Mouse (Mus musculus): ENCODE measurements at regions not wholly inside any gene's neighbourhood (a gene's known extent, or its start where the extent isn't known, plus 50 kb on each side); places are given as distances from the start of the nearest gene placed in this dataset.
A peak's percentile ranks its signal among the peaks of the same experiment; 100 is the strongest.

GRCm38 (mm10) chr5:148774446-148774845, 154.7 kb downstream of the Katnal1 start:
- H3K36me3 ChIP-seq, result no peaks in the 10 kb centered on the region
- H3K4me3 ChIP-seq, result no peak overlapping the region
- H3K4me1 ChIP-seq, result peaks cover 5% of the 10 kb centered on the region; the same call in 1 of the 2 replicates
- no peak overlapping the region for H3K27ac ChIP-seq
- H3K9me3 ChIP-seq, result no peaks in the 10 kb centered on the region
- ATAC-seq (ENCODE audit: borderline replicate concordance, extremely low read depth, low FRiP score, low TSS enrichment), result no peak
- no peak overlapping the region for H3K4me2 ChIP-seq
- no peak overlapping the region for H3K9ac ChIP-seq
- WGBS, result 43% methylated on average over 3 of the region's 3 CpGs
- H3K27me3 ChIP-seq, result no peaks in the 10 kb centered on the region

- Histone ChIP-seq H3K4me1 (peaks cover 5% of the 10 kb centered on the region; the same call in 1 of the 2 replicates), H3K4me2 (no peak overlapping the region), H3K27ac (no peak overlapping the region), H3K9ac (no peak overlapping the region), H3K27me3 (no peaks in the 10 kb centered on the region), H3K4me3 (no peak overlapping the region), H3K9me3 (no peaks in the 10 kb centered on the region), H3K36me3 (no peaks in the 10 kb centered on the region)
- 68% methylated on average over 4 of the region's 4 CpGs for WGBS
- ATAC-seq (ENCODE audit: borderline replicate concordance, extremely low read depth, low FRiP score, low TSS enrichment), result no peak
These were observed 159.7 kb downstream of the Katnal1 start for GRCm38 (mm10) chr5:148769452-148769851.

- ATAC-seq (ENCODE audit: borderline replicate concordance, extremely low read depth, low FRiP score, low TSS enrichment), result no peak
- no peaks in the 10 kb centered on the region for H3K27me3 ChIP-seq
- no peaks in the 10 kb centered on the region for H3K9me3 ChIP-seq
- no peak overlapping the region for H3K27ac ChIP-seq
- H3K4me2 ChIP-seq, result no peak overlapping the region
- no peak overlapping the region for H3K4me3 ChIP-seq
- H3K9ac ChIP-seq, result no peak overlapping the region
- H3K4me1 ChIP-seq, result 0 out of 2 replicates have a peak, but pooled peaks cover 9% of the 10 kb centered on the region
- H3K36me3 ChIP-seq, result no peaks in the 10 kb centered on the region
- WGBS, result 61% methylated on average over 7 of the region's 7 CpGs
These were observed 160.8 kb downstream of the Katnal1 start for GRCm38 (mm10) chr5:148768346-148768745.

- no peak for ATAC-seq (ENCODE audit: borderline replicate concordance, extremely low read depth, low FRiP score, low TSS enrichment)
These were observed 163.1 kb downstream of the Katnal1 start for GRCm38 (mm10) chr5:148765993-148766392.

GRCm38 (mm10) chr5:148760108-148760507, 169.0 kb downstream of the Katnal1 start:
- Histone ChIP-seq H3K27ac (no peak overlapping the region), H3K4me1 (peaks cover 28% of the 10 kb centered on the region), H3K9me3 (no peaks in the 10 kb centered on the region), H3K4me3 (no peak overlapping the region), H3K4me2 (no peak overlapping the region), H3K36me3 (no peaks in the 10 kb centered on the region), H3K9ac (no peak overlapping the region), H3K27me3 (no peaks in the 10 kb centered on the region)
- no peak for ATAC-seq (ENCODE audit: borderline replicate concordance, extremely low read depth, low FRiP score, low TSS enrichment)
- WGBS, result 74% methylated on average over 9 of the region's 9 CpGs

More at GRCm38 (mm10) chr5:148765993-148766392, 163.1 kb downstream of the Katnal1 start:
- no peaks in the 10 kb centered on the region for H3K27me3 ChIP-seq
- H3K4me1 ChIP-seq, result 0 out of 2 replicates have a peak, but pooled peaks cover 13% of the 10 kb centered on the region
- H3K36me3 ChIP-seq, result no peaks in the 10 kb centered on the region
- H3K27ac ChIP-seq, result no peak overlapping the region
- no peak overlapping the region for H3K4me2 ChIP-seq
- no peak overlapping the region for H3K9ac ChIP-seq
- 89% methylated on average over 7 of the region's 7 CpGs for WGBS
- no peak overlapping the region for H3K4me3 ChIP-seq
- H3K9me3 ChIP-seq, result no peaks in the 10 kb centered on the region

GRCm38 (mm10) chr5:148758786-148759185, 170.3 kb downstream of the Katnal1 start:
- no peak overlapping the region for H3K27ac ChIP-seq
- WGBS, result 70% methylated on average over 7 of the region's 7 CpGs
- H3K4me2 ChIP-seq, result no peak overlapping the region
- ATAC-seq (ENCODE audit: borderline replicate concordance, extremely low read depth, low FRiP score, low TSS enrichment), result no peak
- H3K27me3 ChIP-seq, result no peaks in the 10 kb centered on the region
- no peak overlapping the region for H3K9ac ChIP-seq
- H3K36me3 ChIP-seq, result no peaks in the 10 kb centered on the region
- peaks cover 33% of the 10 kb centered on the region for H3K4me1 ChIP-seq
- H3K4me3 ChIP-seq, result no peak overlapping the region
- H3K9me3 ChIP-seq, result no peaks in the 10 kb centered on the region

GRCm38 (mm10) chr5:148757715-148758114, 171.4 kb downstream of the Katnal1 start:
- Histone ChIP-seq H3K9ac (no peak overlapping the region), H3K27ac (no peak overlapping the region), H3K4me1 (peaks cover 25% of the 10 kb centered on the region), H3K9me3 (no peaks in the 10 kb centered on the region), H3K4me3 (no peak overlapping the region), H3K36me3 (no peaks in the 10 kb centered on the region), H3K27me3 (no peaks in the 10 kb centered on the region), H3K4me2 (no peak overlapping the region)
- no peak; the same call in 1 of the 2 replicates for ATAC-seq (ENCODE audit: borderline replicate concordance, extremely low read depth, low FRiP score, low TSS enrichment)
- WGBS, result 66% methylated on average over 5 of the region's 5 CpGs

- 39% methylated on average over 8 of the region's 8 CpGs for WGBS
- ATAC-seq (ENCODE audit: borderline replicate concordance, extremely low read depth, low FRiP score, low TSS enrichment), result peak; percentile 64; the same call in 1 of the 2 replicates
- no peak overlapping the region for H3K27ac ChIP-seq
- peaks cover 25% of the 10 kb centered on the region for H3K4me1 ChIP-seq
- no peak overlapping the region for H3K9ac ChIP-seq
- H3K9me3 ChIP-seq, result no peaks in the 10 kb centered on the region
- no peaks in the 10 kb centered on the region for H3K36me3 ChIP-seq
- H3K4me3 ChIP-seq, result no peak overlapping the region
- no peaks in the 10 kb centered on the region for H3K27me3 ChIP-seq
- no peak overlapping the region for H3K4me2 ChIP-seq
These were observed 171.9 kb downstream of the Katnal1 start for GRCm38 (mm10) chr5:148757236-148757635.

- no peaks in the 10 kb centered on the region for H3K9me3 ChIP-seq
- no peak overlapping the region for H3K9ac ChIP-seq
- H3K27ac ChIP-seq, result no peak overlapping the region
- no peak overlapping the region for H3K4me3 ChIP-seq
- no peak overlapping the region for H3K4me2 ChIP-seq
- no peaks in the 10 kb centered on the region for H3K36me3 ChIP-seq
- H3K4me1 ChIP-seq, result peaks cover 25% of the 10 kb centered on the region
- no peak for ATAC-seq (ENCODE audit: borderline replicate concordance, extremely low read depth, low FRiP score, low TSS enrichment)
- WGBS, result 81% methylated on average over 16 of the region's 16 CpGs
- H3K27me3 ChIP-seq, result no peaks in the 10 kb centered on the region
These were observed 172.7 kb downstream of the Katnal1 start for GRCm38 (mm10) chr5:148756246-148756930.

- Histone ChIP-seq H3K36me3 (no peaks in the 10 kb centered on the region), H3K4me1 (peaks cover 25% of the 10 kb centered on the region), H3K9me3 (no peaks in the 10 kb centered on the region), H3K27me3 (no peaks in the 10 kb centered on the region), H3K4me3 (no peak overlapping the region), H3K9ac (no peak overlapping the region), H3K4me2 (no peak overlapping the region), H3K27ac (no peak overlapping the region)
- 58% methylated on average over 8 of the region's 8 CpGs for WGBS
- ATAC-seq (ENCODE audit: borderline replicate concordance, extremely low read depth, low FRiP score, low TSS enrichment), result no peak
These were observed 173.3 kb downstream of the Katnal1 start for GRCm38 (mm10) chr5:148755807-148756206.

GRCm38 (mm10) chr5:148754896-148755295, 174.2 kb downstream of the Katnal1 start:
- Histone ChIP-seq H3K9ac (no peak overlapping the region), H3K36me3 (no peaks in the 10 kb centered on the region), H3K4me3 (no peak overlapping the region), H3K4me1 (peaks cover 25% of the 10 kb centered on the region), H3K27me3 (no peaks in the 10 kb centered on the region), H3K9me3 (no peaks in the 10 kb centered on the region), H3K4me2 (no peak overlapping the region), H3K27ac (no peak overlapping the region)
- ATAC-seq (ENCODE audit: borderline replicate concordance, extremely low read depth, low FRiP score, low TSS enrichment), result peak; percentile 29; the same call in 1 of the 2 replicates
- 41% methylated on average over 10 of the region's 10 CpGs for WGBS

- WGBS, result 92% methylated on average over 6 of the region's 6 CpGs
- H3K4me2 ChIP-seq, result no peak overlapping the region
- no peak for ATAC-seq (ENCODE audit: borderline replicate concordance, extremely low read depth, low FRiP score, low TSS enrichment)
These were observed 174.8 kb downstream of the Katnal1 start for GRCm38 (mm10) chr5:148754363-148754762.

More at GRCm38 (mm10) chr5:148754363-148754762, 174.8 kb downstream of the Katnal1 start:
- H3K9ac ChIP-seq, result no peak overlapping the region
- H3K27me3 ChIP-seq, result no peaks in the 10 kb centered on the region
- H3K4me3 ChIP-seq, result no peak overlapping the region
- no peak overlapping the region for H3K27ac ChIP-seq
- H3K36me3 ChIP-seq, result no peaks in the 10 kb centered on the region
- peaks cover 25% of the 10 kb centered on the region for H3K4me1 ChIP-seq
- H3K9me3 ChIP-seq, result no peaks in the 10 kb centered on the region

All from lung, embryonic 15.5 days (tissue).